Mouse (Mus musculus) limb, embryonic 14.5 days (tissue): Measurements from ENCODE around the gene 2010111I01Rik. TPM values are rescaled to one million over a fixed set of nuclear protein-coding genes. Genes with fewer than 3 reads are reported as not detected.

Experiments
- ATAC-seq: fragments of 200-750 bp; cut with Nextera tagmentation; 2 replicates; pipeline ENCODE4 v1.8.0; 2017; ENCODE audit warnings: low read depth, moderate number of reproducible peaks, moderate TSS enrichment; ENCODE audit not compliant: low FRiP score
- DNase-seq: peaks from one replicate; pipeline ENCODE4 v3.0.0-alpha.2; 2015; ENCODE audit warnings: low spot score
- H3K27ac ChIP-seq: fragments of 300-500 bp; sonication (generic); replicated peaks from 2 replicates; pipeline ENCODE4 v1.5.1; 2014; ENCODE audit warnings: low read depth, mild to moderate bottlenecking, low read length, moderate library complexity, mixed read lengths
- H3K27me3 ChIP-seq: fragments of 300-500 bp; sonication (generic); 2 replicates; pipeline ENCODE4 v1.6.1; 2014; ENCODE audit warnings: low read length, mixed read lengths; ENCODE audit not compliant: control insufficient read depth, insufficient read depth
- H3K36me3 ChIP-seq: fragments of 300-500 bp; sonication (generic); 2 replicates; pipeline ENCODE4 v1.6.1; 2014; ENCODE audit warnings: mild to moderate bottlenecking, low read length, moderate library complexity, mixed read lengths; ENCODE audit not compliant: control insufficient read depth, insufficient read depth
- H3K4me1 ChIP-seq: fragments of 300-500 bp; sonication (generic); 2 replicates; pipeline ENCODE4 v1.6.1; 2014; ENCODE audit warnings: antibody characterized with exemption, low read length, mixed read lengths; ENCODE audit not compliant: control insufficient read depth, insufficient read depth
- H3K4me2 ChIP-seq: fragments of 300-500 bp; sonication (generic); replicated peaks from 2 replicates; pipeline ENCODE4 v1.6.1; 2014; ENCODE audit warnings: low read depth, mild to moderate bottlenecking, low read length, moderate library complexity; ENCODE audit not compliant: severe bottlenecking
- H3K4me3 ChIP-seq: fragments of 300-500 bp; sonication (generic); replicated peaks from 2 replicates; pipeline ENCODE4 v1.5.1; 2014; ENCODE audit warnings: low read length
- H3K9ac ChIP-seq: fragments of 300-500 bp; sonication (generic); 2 replicates; pipeline ENCODE4 v1.6.1; 2014; ENCODE audit warnings: mild to moderate bottlenecking, low read depth, low read length, moderate library complexity; ENCODE audit not compliant: severe bottlenecking
- H3K9me3 ChIP-seq: fragments of 300-500 bp; sonication (generic); 2 replicates; pipeline ENCODE4 v1.6.1; 2016; ENCODE audit warnings: low read length; ENCODE audit not compliant: control insufficient read depth
- POLR2A ChIP-seq: fragments of 200-500 bp; IDR thresholded peaks from 2 replicates; pipeline ENCODE4 v1.8.0; 2012; ENCODE audit warnings: inconsistent platforms, mild to moderate bottlenecking, moderate library complexity, borderline replicate concordance; ENCODE audit not compliant: insufficient read depth, insufficient read length; ENCODE audit errors: extremely low read depth
- WGBS: fragments of 180-500 bp; shearing (Covaris S2); extraction: QIAGEN DNeasy Blood & Tissue Kit; methylation state at CpG from one replicate; pipeline ENCODE4 v1.1.7; 2014; 5-methylcytosine and 5-hydroxymethylcytosine counted together
- polyA plus RNA-seq, 2 experiments: library from polyadenylated mRNA; depleted of rRNA in 1 of 2; stranded (reverse) in 1 of 2; unstranded in 1 of 2; fragments of >200 nt; fragmentation: Nextera tagmentation in 1 of 2; extraction: Ambion mirVana in 1 of 2; gene quantifications; 2 replicates each; pipeline versions ENCODE4 v1.2.1 to v1.2.3; 2012 to 2014

The 2010111I01Rik gene
- polyA plus RNA-seq, 2 experiments = 231 to 255 TPM

DNA sequence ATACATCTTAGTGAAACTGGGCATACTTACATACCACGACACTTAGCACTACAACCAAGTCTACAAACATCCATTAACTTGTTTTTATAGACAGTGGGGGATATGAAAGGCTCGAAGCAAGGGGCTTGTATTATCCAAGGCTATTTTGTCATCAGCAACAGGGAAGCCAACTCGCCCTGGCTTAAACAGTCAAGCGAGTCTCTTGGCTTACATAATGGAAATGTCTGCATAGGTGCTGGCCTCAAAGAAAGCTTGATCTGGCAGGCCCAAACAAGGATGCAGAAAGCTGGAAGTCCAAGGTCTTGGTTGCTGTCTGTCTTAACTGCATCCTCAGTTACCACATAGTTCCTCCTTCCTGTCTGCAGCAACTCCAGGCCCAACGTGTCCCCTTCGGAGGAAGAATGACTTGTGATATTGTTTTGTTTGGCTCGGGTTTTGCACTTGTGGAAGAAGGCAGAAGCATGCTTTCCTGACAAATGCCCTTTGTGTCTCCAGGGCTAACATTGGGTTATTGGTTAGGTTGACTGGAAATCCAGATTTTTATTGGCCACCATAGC, 21.3 kb upstream of the 2010111I01Rik start:
- Histone ChIP-seq H3K9me3 (no peaks in the 10 kb centered on the region), H3K36me3 (no peaks in the 10 kb centered on the region), H3K4me2 (no peak overlapping the region), H3K4me3 (no peak overlapping the region), H3K9ac (no peak overlapping the region), H3K27me3 (no peaks in the 10 kb centered on the region), H3K4me1 (peaks cover 30% of the 10 kb centered on the region), H3K27ac (peak overlapping the region; percentile 45)
- 0 out of 2 replicates have a peak, but pooled peaks have one; percentile 11 for ATAC-seq
- TF ChIP-seq POLR2A = no peak
- DNase-seq = peak; percentile 64
- WGBS = 39% methylated on average over 7 of the region's 7 CpGs

DNA sequence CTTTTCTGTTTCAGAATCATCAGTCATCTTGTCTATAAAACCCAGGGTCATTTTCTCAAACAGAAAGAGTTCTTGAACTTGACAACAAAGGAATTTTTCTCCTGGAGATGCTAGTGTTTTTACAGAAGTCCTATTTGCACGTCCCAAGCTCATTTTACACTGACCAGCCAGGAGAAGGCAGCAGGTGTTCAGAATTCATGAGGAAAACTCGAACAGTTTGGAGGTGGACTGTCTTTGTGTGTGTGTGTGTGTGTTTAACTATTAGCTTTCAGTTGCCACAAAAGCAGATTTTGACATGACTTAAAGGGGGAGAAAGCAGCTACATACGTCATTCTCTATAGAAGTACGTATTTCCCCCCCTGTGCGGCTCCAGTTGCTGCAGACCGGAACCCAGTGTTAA, 20.6 kb upstream of the 2010111I01Rik start:
- TF ChIP-seq POLR2A = no peak
- Histone ChIP-seq H3K4me3 (no peak overlapping the region), H3K4me2 (no peak overlapping the region), H3K9me3 (no peaks in the 10 kb centered on the region), H3K36me3 (no peaks in the 10 kb centered on the region), H3K4me1 (peaks cover 32% of the 10 kb centered on the region), H3K27me3 (no peaks in the 10 kb centered on the region), H3K27ac (peak overlapping the region; percentile 67), H3K9ac (no peak overlapping the region)
- 40% methylated on average over 6 of the region's 6 CpGs for WGBS
- DNase-seq = no peak
- no peak; the same call in 1 of the 2 replicates for ATAC-seq

DNA sequence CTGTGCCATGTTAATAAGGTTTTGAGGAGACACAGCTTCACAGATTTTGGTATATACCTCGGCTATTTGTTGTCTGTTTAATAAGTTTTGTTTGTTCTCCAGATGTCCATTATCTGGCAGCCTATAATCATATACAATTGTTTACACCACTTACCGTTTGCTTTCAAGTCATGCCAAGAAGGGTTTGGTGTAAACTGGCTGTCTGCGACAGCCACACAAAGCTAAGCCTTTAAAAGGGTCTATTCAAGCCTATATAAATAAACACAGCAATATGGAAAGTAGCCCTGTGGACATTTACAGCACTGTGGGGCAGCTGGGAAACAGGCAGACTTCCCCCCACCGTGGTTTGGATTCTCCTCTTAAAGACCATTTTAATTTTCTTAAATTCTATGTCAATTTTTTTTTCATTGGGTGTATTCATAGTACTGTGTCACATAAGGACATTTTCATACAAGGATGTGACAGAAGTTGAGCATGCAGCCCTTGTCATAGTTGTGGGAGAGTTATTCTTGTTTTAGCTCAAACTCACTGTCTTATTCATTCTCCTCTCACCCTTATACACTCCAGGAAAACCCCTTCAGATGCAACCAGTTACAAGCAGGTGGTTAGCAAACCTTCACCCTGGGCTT, 15.0 kb upstream of the 2010111I01Rik start:
- no peak for ATAC-seq
- WGBS = 21% methylated on average over 4 of the region's 4 CpGs
- H3K27ac ChIP-seq = 0 out of 2 replicates have a peak overlapping the region, but pooled peaks have one; percentile 48

DNA sequence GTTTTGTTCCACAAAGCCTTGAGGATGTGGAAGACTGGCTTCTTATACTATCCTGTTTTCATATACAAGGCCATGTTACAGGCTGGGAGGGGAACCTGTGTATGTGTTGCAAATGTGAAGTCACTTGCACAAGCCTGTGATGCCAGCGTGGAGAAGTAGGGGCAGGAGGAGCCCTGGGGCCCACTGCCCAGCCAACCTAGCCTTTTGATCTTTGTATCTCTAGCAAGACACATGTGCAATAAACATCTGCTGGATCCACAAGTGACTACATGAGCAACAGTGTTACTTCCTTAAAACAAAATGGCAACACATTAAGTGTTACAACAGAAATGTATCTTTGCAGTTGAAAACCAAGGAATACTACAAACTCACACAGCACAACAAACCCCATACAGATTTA, 13.1 kb upstream of the 2010111I01Rik start:
- 0 out of 2 replicates have a peak overlapping the region, but pooled peaks have one; percentile 28 for H3K27ac ChIP-seq
- ATAC-seq = no peak
- DNase-seq = no peak
- no peak overlapping the region for H3K9ac ChIP-seq
- no peak overlapping the region for H3K4me2 ChIP-seq
- H3K36me3 ChIP-seq = no peaks in the 10 kb centered on the region
- no peak for TF ChIP-seq POLR2A
- 71% methylated on average over 1 of the region's 1 CpGs for WGBS
- no peaks in the 10 kb centered on the region for H3K27me3 ChIP-seq
- H3K4me3 ChIP-seq = no peak overlapping the region
- no peaks in the 10 kb centered on the region for H3K9me3 ChIP-seq
- H3K4me1 ChIP-seq = peaks cover 11% of the 10 kb centered on the region

More for the DNA sequence above, 15.0 kb upstream of the 2010111I01Rik start:
- Histone ChIP-seq H3K4me3 (no peak overlapping the region), H3K4me2 (no peak overlapping the region), H3K4me1 (peaks cover 17% of the 10 kb centered on the region), H3K9ac (no peak overlapping the region), H3K9me3 (no peaks in the 10 kb centered on the region), H3K36me3 (no peaks in the 10 kb centered on the region), H3K27me3 (no peaks in the 10 kb centered on the region)
- TF ChIP-seq POLR2A = no peak
- no peak for DNase-seq

DNA sequence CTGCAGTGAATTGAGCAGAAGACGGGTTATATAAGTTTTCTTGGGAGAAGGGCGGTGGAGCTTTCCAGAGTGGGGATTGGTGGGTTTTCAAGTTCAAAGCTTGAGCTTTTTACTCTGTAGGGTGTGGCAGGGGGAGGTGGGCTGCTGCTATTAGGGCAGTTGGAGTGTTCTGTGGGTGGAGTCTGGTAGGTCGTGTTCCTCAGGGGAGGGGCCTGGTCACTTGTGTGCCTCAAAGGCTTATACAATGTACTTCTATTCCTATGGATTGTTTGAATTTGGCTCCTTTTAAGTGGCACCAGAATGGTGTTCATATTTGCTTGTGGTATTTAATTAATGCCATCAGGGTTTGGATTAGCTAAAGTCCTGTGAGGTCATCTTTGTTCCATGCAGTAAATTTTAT, 12.6 kb upstream of the 2010111I01Rik start:
- 45% methylated on average over 3 of the region's 3 CpGs for WGBS
- Histone ChIP-seq H3K9me3 (no peaks in the 10 kb centered on the region), H3K27ac (0 out of 2 replicates have a peak overlapping the region, but pooled peaks have one; percentile 28), H3K4me3 (no peak overlapping the region), H3K4me1 (peaks cover 11% of the 10 kb centered on the region), H3K27me3 (no peaks in the 10 kb centered on the region), H3K4me2 (no peak overlapping the region), H3K36me3 (no peaks in the 10 kb centered on the region), H3K9ac (no peak overlapping the region)
- no peak for TF ChIP-seq POLR2A
- DNase-seq = no peak
- ATAC-seq = peak; percentile 71
